ENCODE assay signal across 9 mouse cellular contexts in genomic region chr4:43558028-43558630, GRCm38 (mm10). TPM values are rescaled to one million over a fixed set of nuclear protein-coding genes. Genes with fewer than 3 reads are reported as not detected.
A peak's percentile ranks its signal among the peaks of the same experiment; 100 is the strongest.
DNase-seq lines count a peak whose midpoint lies in the region; ATAC-seq and TF ChIP-seq lines count a peak whose summit lies in the region.
"Had no signal": no experiment of that assay in that cellular context is flagged by ENCODE, and none has a peak within 500 bp of the region (broad histone marks: within the 10 kb centered on the region; RNA-seq: fewer than 3 reads in every experiment).

No protein-coding gene starts in this region.

- peak overlapping the region; percentile 99 for H3K27ac ChIP-seq in heart, postnatal 0 days (ENCODE audit: low read depth)
- H3K27ac ChIP-seq in limb, embryonic 15.5 days, result peak overlapping the region; percentile 78
- peak overlapping the region; percentile 88 for H3K27ac ChIP-seq in stomach, embryonic 14.5 days (ENCODE audit: low read length)

- H3K4me2 ChIP-seq in heart, postnatal 0 days (ENCODE audit: low read depth, low read length), result peak overlapping the region; percentile 81
- peak overlapping the region; percentile 39 for H3K4me2 ChIP-seq in limb, embryonic 15.5 days
- H3K4me2 ChIP-seq in stomach, embryonic 14.5 days (replicated peaks; ENCODE audit: low read depth, low read length), result peak overlapping the region; percentile 82

- no peaks in the 10 kb centered on the region for H3K27me3 ChIP-seq in erythroblast, embryonic 14.5 days (ENCODE audit: control insufficient read depth)
- no peaks in the 10 kb centered on the region for H3K27me3 ChIP-seq in heart, postnatal 0 days (ENCODE audit: control insufficient read depth, insufficient read depth, low read length)
- H3K27me3 ChIP-seq in limb, embryonic 15.5 days, result no peaks in the 10 kb centered on the region
- H3K27me3 ChIP-seq in stomach, embryonic 14.5 days (ENCODE audit: control insufficient read depth, insufficient read depth, low read length), result no peaks in the 10 kb centered on the region

- peak overlapping the region; percentile 82 for H3K4me3 ChIP-seq in erythroblast, embryonic 14.5 days (replicated peaks)
- H3K4me3 ChIP-seq in heart, postnatal 0 days (ENCODE audit: low read depth, low read length), result peak overlapping the region; percentile 26
- peak overlapping the region; percentile 19 for H3K4me3 ChIP-seq in limb, embryonic 15.5 days
- H3K4me3 ChIP-seq in stomach, embryonic 14.5 days (ENCODE audit: low read depth, low read length), result peak overlapping the region; percentile 82; the same call in 1 of the 2 replicates

- peak overlapping the region; percentile 7; the same call in 1 of the 2 replicates for H3K9ac ChIP-seq in heart, postnatal 0 days (replicated peaks; ENCODE audit: low read depth, low read length)
- H3K9ac ChIP-seq in limb, embryonic 15.5 days, result 0 out of 2 replicates have a peak overlapping the region, but pooled peaks have one; percentile 10
- H3K9ac ChIP-seq in stomach, embryonic 14.5 days (replicated peaks; ENCODE audit: low read depth, low read length), result peak overlapping the region; percentile 22

- TF ChIP-seq CTCF in heart, postnatal 0 days (IDR thresholded peaks at IDR 0.05; ENCODE audit: low read depth), result no peak

- peak; percentile 50; the same call in 1 of the 2 replicates for TF ChIP-seq EP300 in heart, postnatal 0 days (IDR thresholded peaks at IDR 0.05; ENCODE audit: low read depth)

- peaks cover 76% of the 10 kb centered on the region for H3K36me3 ChIP-seq in erythroblast, embryonic 14.5 days (ENCODE audit: control insufficient read depth)
- peaks cover 41% of the 10 kb centered on the region for H3K36me3 ChIP-seq in heart, postnatal 0 days (replicated peaks; ENCODE audit: control insufficient read depth, insufficient read depth, low read length)
- peaks cover 48% of the 10 kb centered on the region for H3K36me3 ChIP-seq in limb, embryonic 15.5 days
- peaks cover 35% of the 10 kb centered on the region for H3K36me3 ChIP-seq in stomach, embryonic 14.5 days (ENCODE audit: control insufficient read depth, insufficient read depth, low read length)

- H3K4me1 ChIP-seq in erythroblast, embryonic 14.5 days (ENCODE audit: control insufficient read depth), result peaks cover 48% of the 10 kb centered on the region
- H3K4me1 ChIP-seq in heart, postnatal 0 days (ENCODE audit: control insufficient read depth, insufficient read depth), result peaks cover 44% of the 10 kb centered on the region
- H3K4me1 ChIP-seq in limb, embryonic 15.5 days, result peaks cover 40% of the 10 kb centered on the region
- H3K4me1 ChIP-seq in stomach, embryonic 14.5 days (ENCODE audit: control insufficient read depth, insufficient read depth, low read length), result peaks cover 37% of the 10 kb centered on the region

- 2% methylated on average over 5 of the region's 5 CpGs for WGBS in heart, postnatal 0 days
- WGBS in limb, embryonic 15.5 days, result 32% methylated on average over 5 of the region's 5 CpGs
- 20% methylated on average over 5 of the region's 5 CpGs for WGBS in stomach, embryonic 14.5 days

- no peak for ATAC-seq in erythroblast, adult 5-6 weeks (replicated peaks; ENCODE audit: low FRiP score, poor library complexity, severe bottlenecking)
- no peak; the same call in 1 of the 2 replicates for ATAC-seq in heart, postnatal 0 days (ENCODE audit: insufficient read depth, low read depth)
- no peak for ATAC-seq in limb, embryonic 15.5 days (ENCODE audit: insufficient number of reproducible peaks, low FRiP score, low TSS enrichment, low read depth)
- no peak for ATAC-seq in stomach, embryonic 14.5 days (ENCODE audit: insufficient number of reproducible peaks, insufficient read depth, low FRiP score, low read depth)

- H3K9me3 ChIP-seq in erythroblast, embryonic 14.5 days (ENCODE audit: control insufficient read depth, low read length), result peaks cover 3% of the 10 kb centered on the region; the same call in 1 of the 2 replicates
- H3K9me3 ChIP-seq in heart, postnatal 0 days (replicated peaks; ENCODE audit: control insufficient read depth, low read length), result no peaks in the 10 kb centered on the region
- no peaks in the 10 kb centered on the region for H3K9me3 ChIP-seq in limb, embryonic 15.5 days
- no peaks in the 10 kb centered on the region for H3K9me3 ChIP-seq in stomach, embryonic 14.5 days (ENCODE audit: control insufficient read depth, low read depth, low read length)

- DNase-seq in MN1 (ENCODE audit: low spot score), result peak; percentile 16
- peak; percentile 32 for DNase-seq in heart, postnatal 0 days (ENCODE audit: low spot score)
- no peak for DNase-seq in cerebellum, adult 8-10 months
- DNase-seq in cerebellum, adult 11-12 months, result no peak

RNA-seq across cellular contexts. Expression of gene Creb3, which starts 4.0 kb away (rescaled TPM):
- polyA plus RNA-seq in erythroblast, embryonic 14.5 days (2012), result 0.10 and 0.20 TPM in 2 replicates
- total RNA-seq in erythroblast, adult 5-6 weeks (2015; ENCODE audit: low replicate concordance), result 1.7 and 6.7 TPM in 2 replicates
- 35.8 and 52.6 TPM in 2 replicates for total RNA-seq in erythroblast, adult 5-6 weeks (2017; ENCODE audit: low replicate concordance)
- 30.1 and 46.3 TPM in 2 replicates for total RNA-seq in heart, postnatal 0 days (2014; rRNA removed; ENCODE audit: low replicate concordance)
- polyA plus RNA-seq in heart, postnatal 0 days (2015; fragmentation: Nextera tagmentation; extraction: Ambion mirVana), result 49.1 and 53.4 TPM in 2 replicates
- polyA plus RNA-seq in limb, embryonic 15.5 days (2015; fragmentation: Nextera tagmentation; extraction: Ambion mirVana), result 87.9 and 96.8 TPM in 2 replicates
- 56.2 and 69.8 TPM in 2 replicates for polyA plus RNA-seq in stomach, embryonic 14.5 days (2014; fragmentation: Nextera tagmentation; extraction: Ambion mirVana)

RNA-seq across cellular contexts. Expression of gene Tln1, which starts 4.4 kb away (rescaled TPM):
- 17.6 and 19.2 TPM in 2 replicates for polyA plus RNA-seq in erythroblast, embryonic 14.5 days (2012)
- total RNA-seq in erythroblast, adult 5-6 weeks (2015; ENCODE audit: low replicate concordance), result 47.8 and 86.3 TPM in 2 replicates
- total RNA-seq in erythroblast, adult 5-6 weeks (2017; ENCODE audit: low replicate concordance), result 197 and 262 TPM in 2 replicates
- total RNA-seq in heart, postnatal 0 days (2014; rRNA removed; ENCODE audit: low replicate concordance), result 141 and 185 TPM in 2 replicates
- 67.1 and 77.2 TPM in 2 replicates for polyA plus RNA-seq in heart, postnatal 0 days (2015; fragmentation: Nextera tagmentation; extraction: Ambion mirVana)
- polyA plus RNA-seq in limb, embryonic 15.5 days (2015; fragmentation: Nextera tagmentation; extraction: Ambion mirVana), result 65.5 and 70.5 TPM in 2 replicates
- polyA plus RNA-seq in stomach, embryonic 14.5 days (2014; fragmentation: Nextera tagmentation; extraction: Ambion mirVana), result 83.7 and 98.5 TPM in 2 replicates

RNA-seq across cellular contexts. Expression of gene Rgp1, which starts 20.4 kb away (rescaled TPM):
- polyA plus RNA-seq in erythroblast, embryonic 14.5 days (2012), result 3.5 and 7.2 TPM in 2 replicates
- 8.6 and 10.6 TPM in 2 replicates for total RNA-seq in erythroblast, adult 5-6 weeks (2015; ENCODE audit: low replicate concordance)
- total RNA-seq in erythroblast, adult 5-6 weeks (2017; ENCODE audit: low replicate concordance), result 5.7 and 8.9 TPM in 2 replicates
- total RNA-seq in heart, postnatal 0 days (2014; rRNA removed; ENCODE audit: low replicate concordance), result 12.4 and 21.1 TPM in 2 replicates
- 10.8 and 10.9 TPM in 2 replicates for polyA plus RNA-seq in heart, postnatal 0 days (2015; fragmentation: Nextera tagmentation; extraction: Ambion mirVana)
- 27.6 and 31.7 TPM in 2 replicates for polyA plus RNA-seq in limb, embryonic 15.5 days (2015; fragmentation: Nextera tagmentation; extraction: Ambion mirVana)
- 41.0 and 44.5 TPM in 2 replicates for polyA plus RNA-seq in stomach, embryonic 14.5 days (2014; fragmentation: Nextera tagmentation; extraction: Ambion mirVana)

RNA-seq across cellular contexts. Expression of gene Gba2, which starts 20.5 kb away (rescaled TPM):
- polyA plus RNA-seq in erythroblast, embryonic 14.5 days (2012), result 0.70 and 1.1 TPM in 2 replicates
- 4.2 and 7.3 TPM in 2 replicates for total RNA-seq in erythroblast, adult 5-6 weeks (2015; ENCODE audit: low replicate concordance)
- 7.4 and 12.0 TPM in 2 replicates for total RNA-seq in erythroblast, adult 5-6 weeks (2017; ENCODE audit: low replicate concordance)
- 11.0 and 16.7 TPM in 2 replicates for total RNA-seq in heart, postnatal 0 days (2014; rRNA removed; ENCODE audit: low replicate concordance)
- 14.0 TPM in 2 replicates for polyA plus RNA-seq in heart, postnatal 0 days (2015; fragmentation: Nextera tagmentation; extraction: Ambion mirVana)
- polyA plus RNA-seq in limb, embryonic 15.5 days (2015; fragmentation: Nextera tagmentation; extraction: Ambion mirVana), result 19.2 and 21.9 TPM in 2 replicates
- polyA plus RNA-seq in stomach, embryonic 14.5 days (2014; fragmentation: Nextera tagmentation; extraction: Ambion mirVana), result 13.8 and 14.4 TPM in 2 replicates

RNA-seq across cellular contexts. Expression of gene Msmp, which starts 26.2 kb away (rescaled TPM):
- not detected in 2 replicates for polyA plus RNA-seq in erythroblast, embryonic 14.5 days (2012)
- total RNA-seq in erythroblast, adult 5-6 weeks (2015; ENCODE audit: low replicate concordance), result not detected in 2 replicates
- total RNA-seq in erythroblast, adult 5-6 weeks (2017; ENCODE audit: low replicate concordance), result not detected in 2 replicates
- total RNA-seq in heart, postnatal 0 days (2014; rRNA removed; ENCODE audit: low replicate concordance), result not detected in 2 replicates
- polyA plus RNA-seq in heart, postnatal 0 days (2015; fragmentation: Nextera tagmentation; extraction: Ambion mirVana), result 1.2 TPM in 1 of 2 replicates, not detected in the other
- polyA plus RNA-seq in limb, embryonic 15.5 days (2015; fragmentation: Nextera tagmentation; extraction: Ambion mirVana), result 2.0 and 7.0 TPM in 2 replicates
- 0.91 and 1.0 TPM in 2 replicates for polyA plus RNA-seq in stomach, embryonic 14.5 days (2014; fragmentation: Nextera tagmentation; extraction: Ambion mirVana)
- total RNA-seq: neutrophil, adult 5-6 weeks had no signal

Comparison
In these comparisons a context has a peak if more than half of its experiments do, and no peak if none do; other contexts are left out.
1. H3K4me3 ChIP-seq: peak in every context shown above with its lines; median percentile 82 in erythroblast, embryonic 14.5 days; 82 in stomach, embryonic 14.5 days; 26 in heart, postnatal 0 days; 19 in limb, embryonic 15.5 days.
2. DNase-seq: peak in MN1 (single experiment) and heart, postnatal 0 days (single experiment); none in cerebellum, adult 8-10 months (single experiment) and cerebellum, adult 11-12 months (single experiment).
3. RNA of gene Creb3, which starts 4.0 kb away (polyA plus RNA-seq): 87.9 to 96.8 TPM in limb, embryonic 15.5 days, 56.2 to 69.8 TPM in stomach, embryonic 14.5 days and 49.1 to 53.4 TPM in heart, postnatal 0 days; 0.10 to 0.20 TPM in erythroblast, embryonic 14.5 days; every median in the first group is over 10 times any median in the second.
4. Peak in every context shown above with its lines, with median percentiles within 50 percentile points of each other: H3K27ac ChIP-seq, H3K4me2 ChIP-seq and H3K9ac ChIP-seq.